Mouse (Mus musculus): Measurements from ENCODE around the gene Ephb1. TPM values are rescaled to one million over a fixed set of nuclear protein-coding genes. Genes with fewer than 3 reads are reported as not detected.

Ephb1 gene
- 2.2 and 2.7 TPM in 2 replicates for polyA plus RNA-seq (2012; rRNA removed)

DNA sequence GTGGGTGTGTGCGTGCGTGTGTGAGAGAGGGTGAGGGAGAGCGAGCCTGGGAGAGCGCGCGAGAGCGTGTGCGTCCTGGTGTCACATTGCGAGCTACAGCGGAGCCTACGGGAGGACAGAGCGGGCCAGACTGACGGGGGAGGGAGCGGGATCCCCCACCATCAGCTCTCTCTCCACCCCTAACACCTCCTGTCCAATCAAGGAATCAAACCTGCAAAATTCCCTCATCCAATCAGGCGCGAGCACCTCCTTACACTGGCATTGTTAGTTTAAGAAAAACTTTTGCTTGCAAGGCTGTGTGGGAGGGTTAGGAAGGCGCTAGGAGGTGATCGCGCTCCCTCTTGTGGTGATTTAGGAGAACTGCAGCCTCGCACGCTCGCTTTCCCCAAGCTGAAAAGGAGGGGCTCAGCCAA is at the start of gene Ephb1:
TSS of gene Ephb1 (minus strand) at position 133 of the 413 bp plus-strand sequence.
- H3K27me3 ChIP-seq (replicated peaks; ENCODE audit: control insufficient read depth, insufficient read depth, low read length): no peaks in the 10 kb centered on the region; the same call in 1 of the 2 replicates
- H3K36me3 ChIP-seq (ENCODE audit: control insufficient read depth, insufficient read depth, low read length): no peaks in the 10 kb centered on the region
- 1% methylated on average over 22 of the region's 22 CpGs for WGBS
- no peaks in the 10 kb centered on the region for H3K4me1 ChIP-seq (ENCODE audit: control insufficient read depth, insufficient read depth, low read length)
- DNase-seq: peak; percentile 87
- peak within 1 kb of the TSS; percentile 59 for H3K4me3 ChIP-seq (ENCODE audit: insufficient read depth, low read depth, low read length)
- H3K27ac ChIP-seq (ENCODE audit: insufficient read depth, low read depth, low read length): no peak within 1 kb of the TSS
- TF ChIP-seq POLR2A (IDR thresholded peaks at IDR 0.05; ENCODE audit: low read depth, low read length) (peak; percentile 52), CTCF (conservative IDR thresholded peaks at IDR 0.05; ENCODE audit: insufficient read depth, insufficient read length, low read depth, low read length) (peak; percentile 97)

DNA sequence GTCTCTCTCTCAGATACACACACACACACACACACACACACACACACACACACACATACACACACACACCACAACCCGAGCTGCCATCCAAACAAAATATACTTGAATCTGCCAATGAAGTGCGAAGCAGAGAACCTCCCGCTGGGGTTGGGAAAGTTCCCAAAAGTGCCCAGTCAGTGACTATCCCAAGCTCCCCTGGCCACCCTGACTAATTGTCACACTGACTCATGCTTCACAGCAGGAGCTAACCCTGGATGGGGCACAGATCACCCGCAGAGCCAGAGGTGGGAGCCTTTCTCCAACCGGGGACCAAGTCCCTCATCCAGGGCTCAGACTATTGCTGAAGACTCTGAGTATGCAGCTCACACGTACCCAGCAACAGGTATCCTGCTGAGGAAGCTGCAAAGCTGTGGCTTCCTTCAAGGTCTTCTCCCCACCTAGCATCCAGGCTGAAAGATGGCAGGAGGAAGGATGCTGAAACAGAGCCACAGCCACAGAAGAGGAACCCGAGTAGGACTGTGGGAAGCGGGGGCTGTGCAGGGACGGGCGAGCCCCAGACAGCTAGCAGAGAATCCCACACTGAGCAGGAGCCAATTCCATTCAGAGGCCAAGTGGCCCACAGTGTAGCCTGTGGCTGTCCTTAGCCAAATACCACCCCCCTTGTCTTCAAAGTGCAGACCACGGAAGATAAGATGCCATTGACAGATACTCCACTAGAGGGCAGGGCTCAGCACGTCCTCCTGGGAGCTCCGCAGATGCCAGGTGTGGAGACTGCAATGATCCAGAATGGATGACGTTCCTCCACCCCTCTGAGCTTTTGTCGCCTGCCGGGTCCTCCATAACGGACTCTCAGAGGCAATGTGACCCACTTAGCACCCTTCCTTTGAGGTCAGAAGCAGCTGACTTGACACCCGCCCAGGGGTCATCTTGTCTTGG is 48.9 kb upstream of the Ephb1 start:
- Histone ChIP-seq H3K36me3 (ENCODE audit: control insufficient read depth, insufficient read depth, low read length) (no peaks in the 10 kb centered on the region), H3K27me3 (replicated peaks; ENCODE audit: control insufficient read depth, insufficient read depth, low read length) (no peaks in the 10 kb centered on the region), H3K27ac (ENCODE audit: insufficient read depth, low read depth, low read length) (no peak overlapping the region), H3K4me3 (ENCODE audit: insufficient read depth, low read depth, low read length) (no peak overlapping the region), H3K4me1 (ENCODE audit: control insufficient read depth, insufficient read depth, low read length) (peaks cover 3% of the 10 kb centered on the region; the same call in 1 of the 2 replicates)
- peak; percentile 76 for TF ChIP-seq CTCF (conservative IDR thresholded peaks at IDR 0.05; ENCODE audit: insufficient read depth, insufficient read length, low read depth, low read length)
- TF ChIP-seq POLR2A (IDR thresholded peaks at IDR 0.05; ENCODE audit: low read depth, low read length): no peak
- peak; percentile 40 for DNase-seq
- WGBS: 23% methylated on average over 18 of the region's 18 CpGs

DNA sequence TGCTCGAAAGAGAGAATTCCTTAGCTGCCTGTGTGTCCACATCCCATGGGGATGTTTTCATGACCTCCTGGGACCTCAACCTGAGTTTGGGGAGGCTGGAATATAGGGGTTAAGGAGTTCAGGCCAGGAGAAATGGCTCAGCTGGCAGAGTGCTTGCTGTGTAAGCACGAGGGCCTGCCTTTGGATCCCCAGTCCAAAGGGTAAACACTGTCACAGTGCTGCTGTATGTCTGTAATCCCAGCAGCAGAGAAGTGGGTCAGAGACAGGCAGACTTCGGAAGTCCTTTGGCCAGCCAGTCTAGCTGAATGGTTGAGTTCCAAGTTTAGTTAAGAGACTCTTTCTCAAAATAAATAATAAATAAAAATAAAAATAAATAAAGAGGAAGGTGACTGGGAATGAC is 48.2 kb upstream of the Ephb1 start:
- WGBS: 32% methylated on average over 3 of the region's 3 CpGs
- DNase-seq: peak; percentile 91
- Histone ChIP-seq H3K4me1 (ENCODE audit: control insufficient read depth, insufficient read depth, low read length) (peaks cover 3% of the 10 kb centered on the region; the same call in 1 of the 2 replicates), H3K27ac (ENCODE audit: insufficient read depth, low read depth, low read length) (no peak overlapping the region), H3K4me3 (ENCODE audit: insufficient read depth, low read depth, low read length) (no peak overlapping the region), H3K27me3 (replicated peaks; ENCODE audit: control insufficient read depth, insufficient read depth, low read length) (no peaks in the 10 kb centered on the region), H3K36me3 (ENCODE audit: control insufficient read depth, insufficient read depth, low read length) (no peaks in the 10 kb centered on the region)
- TF ChIP-seq POLR2A (IDR thresholded peaks at IDR 0.05; ENCODE audit: low read depth, low read length): no peak
- TF ChIP-seq CTCF (conservative IDR thresholded peaks at IDR 0.05; ENCODE audit: insufficient read depth, insufficient read length, low read depth, low read length): no peak

DNA sequence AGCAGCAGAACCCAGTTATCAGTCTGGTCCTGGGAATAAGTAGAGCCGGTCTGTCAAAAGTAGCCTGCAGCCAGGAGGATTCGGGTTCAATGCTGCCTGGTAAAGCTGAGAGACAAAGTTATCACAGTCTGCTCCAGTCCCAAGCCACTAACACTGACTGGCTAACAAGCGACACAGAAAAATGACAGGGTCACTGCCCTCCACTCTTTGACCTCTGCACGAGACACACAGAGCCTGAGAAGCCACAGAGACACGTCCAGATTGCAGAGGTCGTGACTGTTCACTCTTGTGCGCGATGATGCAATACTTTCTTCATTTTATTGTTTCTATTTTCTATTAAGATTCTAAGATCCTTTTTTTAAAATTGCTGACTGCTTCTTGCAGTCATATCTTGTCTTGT is 33.8 kb upstream of the Ephb1 start:
- no peaks in the 10 kb centered on the region for H3K36me3 ChIP-seq (ENCODE audit: control insufficient read depth, insufficient read depth, low read length)
- no peaks in the 10 kb centered on the region for H3K4me1 ChIP-seq (ENCODE audit: control insufficient read depth, insufficient read depth, low read length)
- H3K4me3 ChIP-seq (ENCODE audit: insufficient read depth, low read depth, low read length): no peak overlapping the region
- H3K27me3 ChIP-seq (replicated peaks; ENCODE audit: control insufficient read depth, insufficient read depth, low read length): no peaks in the 10 kb centered on the region
- TF ChIP-seq CTCF (conservative IDR thresholded peaks at IDR 0.05; ENCODE audit: insufficient read depth, insufficient read length, low read depth, low read length): no peak
- no peak for TF ChIP-seq POLR2A (IDR thresholded peaks at IDR 0.05; ENCODE audit: low read depth, low read length)
- DNase-seq: peak; percentile 28
- no peak overlapping the region for H3K27ac ChIP-seq (ENCODE audit: insufficient read depth, low read depth, low read length)
- 49% methylated on average over 8 of the region's 8 CpGs for whole genome bisulfite sequencing

DNA sequence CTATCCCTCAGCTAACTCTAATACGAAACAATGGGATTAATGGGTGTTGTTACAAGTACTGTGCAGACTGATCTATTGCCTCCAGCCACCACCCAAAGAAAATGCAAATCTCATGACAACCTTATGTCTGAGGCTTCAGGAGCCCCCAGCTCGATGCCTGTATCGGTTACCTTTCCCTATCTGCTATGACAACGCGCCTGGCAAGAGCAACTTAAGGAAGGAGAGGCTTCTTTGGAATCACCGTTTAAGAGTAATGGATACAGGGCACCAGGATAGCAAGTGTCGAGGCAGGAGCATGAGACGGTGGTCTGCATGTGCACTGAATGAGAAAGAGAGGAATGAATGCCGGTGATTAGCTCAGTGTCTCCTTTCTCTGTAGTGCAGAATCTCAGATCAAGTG is 32.3 kb upstream of the Ephb1 start:
- H3K27me3 ChIP-seq (replicated peaks; ENCODE audit: control insufficient read depth, insufficient read depth, low read length): no peaks in the 10 kb centered on the region
- no peaks in the 10 kb centered on the region for H3K4me1 ChIP-seq (ENCODE audit: control insufficient read depth, insufficient read depth, low read length)
- DNase-seq: no peak
- no peaks in the 10 kb centered on the region for H3K36me3 ChIP-seq (ENCODE audit: control insufficient read depth, insufficient read depth, low read length)
- 89% methylated on average over 9 of the region's 9 CpGs for WGBS
- no peak overlapping the region for H3K27ac ChIP-seq (ENCODE audit: insufficient read depth, low read depth, low read length)
- no peak for TF ChIP-seq POLR2A (IDR thresholded peaks at IDR 0.05; ENCODE audit: low read depth, low read length)
- H3K4me3 ChIP-seq (ENCODE audit: insufficient read depth, low read depth, low read length): no peak overlapping the region

DNA sequence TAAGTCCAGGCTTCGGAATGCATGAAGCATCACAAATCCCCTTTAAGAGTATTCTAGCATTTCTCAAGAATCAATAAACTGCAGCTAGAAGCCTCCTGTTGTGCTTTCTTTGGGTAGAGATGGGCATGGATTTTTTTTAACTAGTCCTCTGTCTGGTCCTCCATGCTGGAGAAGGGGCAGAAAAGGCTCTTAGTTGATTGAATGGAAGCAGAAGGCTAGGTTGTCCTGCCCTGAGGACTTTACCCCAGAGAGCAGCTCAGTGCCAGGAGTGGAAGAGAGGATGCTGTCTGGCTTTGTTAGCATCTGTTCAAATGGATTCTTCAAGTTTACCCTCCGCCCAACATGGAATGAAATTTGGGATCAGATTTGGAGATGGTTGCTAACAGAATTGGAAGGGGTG is 25.7 kb upstream of the Ephb1 start:
- H3K4me3 ChIP-seq (ENCODE audit: insufficient read depth, low read depth, low read length): no peak overlapping the region

DNA sequence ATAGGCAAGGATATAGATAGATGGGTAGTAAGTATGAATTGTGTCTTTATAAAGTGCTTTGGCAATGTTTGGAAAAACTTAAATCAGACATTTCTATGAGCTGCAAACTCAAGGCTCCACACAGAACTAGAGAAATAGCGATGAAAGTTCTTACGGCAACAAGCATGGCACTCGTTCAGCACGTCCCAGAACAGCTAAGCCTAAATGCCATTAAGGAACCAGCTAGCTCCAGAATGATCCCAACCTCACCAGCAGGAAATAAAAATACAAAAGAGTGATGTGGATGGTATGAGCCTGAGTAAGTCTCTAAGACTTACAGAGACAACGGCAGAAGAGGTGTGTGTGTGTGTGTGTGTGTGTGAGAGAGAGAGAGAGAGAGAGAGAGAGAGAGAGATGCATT is 20.2 kb upstream of the Ephb1 start:
- Histone ChIP-seq H3K4me3 (ENCODE audit: insufficient read depth, low read depth, low read length) (no peak overlapping the region), H3K4me1 (ENCODE audit: control insufficient read depth, insufficient read depth, low read length) (no peaks in the 10 kb centered on the region), H3K36me3 (ENCODE audit: control insufficient read depth, insufficient read depth, low read length) (no peaks in the 10 kb centered on the region), H3K27me3 (replicated peaks; ENCODE audit: control insufficient read depth, insufficient read depth, low read length) (no peaks in the 10 kb centered on the region), H3K27ac (ENCODE audit: insufficient read depth, low read depth, low read length) (no peak overlapping the region)
- TF ChIP-seq POLR2A (IDR thresholded peaks at IDR 0.05; ENCODE audit: low read depth, low read length) (no peak), CTCF (conservative IDR thresholded peaks at IDR 0.05; ENCODE audit: insufficient read depth, insufficient read length, low read depth, low read length) (no peak)
- 85% methylated on average over 5 of the region's 5 CpGs for WGBS
- no peak for DNase-seq

More for the DNA sequence above, 25.7 kb upstream of the Ephb1 start:
- Histone ChIP-seq H3K27ac (ENCODE audit: insufficient read depth, low read depth, low read length) (no peak overlapping the region), H3K27me3 (replicated peaks; ENCODE audit: control insufficient read depth, insufficient read depth, low read length) (no peaks in the 10 kb centered on the region), H3K36me3 (ENCODE audit: control insufficient read depth, insufficient read depth, low read length) (no peaks in the 10 kb centered on the region), H3K4me1 (ENCODE audit: control insufficient read depth, insufficient read depth, low read length) (no peaks in the 10 kb centered on the region)
- 95% methylated on average over 2 of the region's 2 CpGs for WGBS
- no peak for TF ChIP-seq CTCF (conservative IDR thresholded peaks at IDR 0.05; ENCODE audit: insufficient read depth, insufficient read length, low read depth, low read length)
- no peak for TF ChIP-seq POLR2A (IDR thresholded peaks at IDR 0.05; ENCODE audit: low read depth, low read length)
- DNase-seq: no peak
